Mouse (Mus musculus): Measurements from ENCODE around the gene Fam227a.

DNA sequence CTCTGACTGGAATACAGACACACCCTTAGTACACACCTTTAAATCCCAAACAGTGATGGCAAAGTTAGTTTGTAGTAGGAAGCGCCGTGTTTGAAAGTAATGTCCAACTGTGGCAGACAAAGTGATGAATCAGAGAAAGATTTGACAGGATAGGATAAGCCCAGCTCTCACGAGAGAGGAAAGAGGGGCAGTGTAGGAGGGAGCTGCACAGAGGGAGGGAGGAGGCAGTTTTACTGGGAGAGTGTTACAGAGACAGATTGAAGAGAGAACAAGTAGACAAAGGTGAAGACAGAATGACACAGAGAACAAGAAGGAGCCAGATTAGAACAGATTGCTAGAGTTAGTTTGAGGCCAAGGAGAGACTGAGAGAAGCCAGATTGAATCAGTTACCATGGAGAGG, 99.1 kb downstream of the Fam227a start:
- TF ChIP-seq EP300 (IDR thresholded peaks at IDR 0.05) (no peak), CTCF (IDR thresholded peaks at IDR 0.05) (no peak)
